Mouse (Mus musculus): ENCODE results near the gene Unc93a.
"Not testable (repeated sequence)": the region's sequence is repeated elsewhere in the genome, so short reads cannot be mapped to it uniquely, and the experiment has no call there.

- not testable (repeated sequence) for TF ChIP-seq CTCF (IDR thresholded peaks at IDR 0.05; ENCODE audit: borderline replicate concordance, extremely low read depth, insufficient read depth, insufficient read length); POLR2A (IDR thresholded peaks at IDR 0.05; ENCODE audit: borderline replicate concordance, extremely low read depth, insufficient read depth, insufficient read length, poor library complexity, severe bottlenecking)
Measured at GRCm38 (mm10) chr17:13060804-13061203, 70.8 kb downstream of the Unc93a start, which contains the start of gene Tcp10b.

Data from brain, embryonic 14.5 days (tissue).